Mouse (Mus musculus) liver, embryonic 16.5 days (tissue): ENCODE measurements around the gene Glt8d1. TPM values are rescaled to one million over a fixed set of nuclear protein-coding genes. Genes with fewer than 3 reads are reported as not detected.

Experiments
- ATAC-seq: fragments of 200-750 bp; cut with Nextera tagmentation; 2 replicates; pipeline ENCODE4 v1.8.0; 2017; ENCODE audit warnings: low read depth, mild to moderate bottlenecking, moderate number of reproducible peaks, moderate library complexity
- H3K27ac ChIP-seq: fragments of 300-500 bp; sonication (generic); 2 replicates; pipeline ENCODE4 v1.5.1; 2014; ENCODE audit warnings: mild to moderate bottlenecking, low read length
- H3K27me3 ChIP-seq: fragments of 300-500 bp; sonication (generic); 2 replicates; pipeline ENCODE4 v1.6.1; 2014; ENCODE audit warnings: low read depth, low read length, mixed read lengths; ENCODE audit not compliant: control insufficient read depth, insufficient read depth
- H3K36me3 ChIP-seq: fragments of 300-500 bp; sonication (generic); 2 replicates; pipeline ENCODE4 v1.6.1; 2014; ENCODE audit warnings: mild to moderate bottlenecking; ENCODE audit not compliant: control insufficient read depth, insufficient read depth
- H3K4me1 ChIP-seq: fragments of 300-500 bp; sonication (generic); 2 replicates; pipeline ENCODE4 v1.6.1; 2014; ENCODE audit warnings: low read depth, low read length, mixed read lengths; ENCODE audit not compliant: control insufficient read depth
- H3K4me2 ChIP-seq: fragments of 300-500 bp; sonication (generic); 2 replicates; pipeline ENCODE4 v1.6.1; 2014; ENCODE audit warnings: low read depth, low read length, mixed read lengths
- H3K4me3 ChIP-seq: fragments of 300-500 bp; sonication (generic); 2 replicates; pipeline ENCODE4 v1.5.1; 2014; ENCODE audit warnings: low read depth, mild to moderate bottlenecking, low read length
- H3K9ac ChIP-seq: fragments of 300-500 bp; sonication (generic); 2 replicates; pipeline ENCODE4 v1.6.1; 2014; ENCODE audit warnings: low read depth, low read length
- H3K9me3 ChIP-seq: fragments of 300-500 bp; sonication (generic); replicated peaks from 2 replicates; pipeline ENCODE4 v1.6.1; 2016; ENCODE audit warnings: low read length; ENCODE audit not compliant: control insufficient read depth
- WGBS: fragments of 180-500 bp; shearing (Covaris S2); extraction: QIAGEN DNeasy Blood & Tissue Kit; methylation state at CpG from one replicate; pipeline ENCODE4 v1.1.7; 2014; ENCODE audit not compliant: insufficient replicate concordance; 5-methylcytosine and 5-hydroxymethylcytosine counted together
- polyA plus RNA-seq: library from polyadenylated mRNA; unstranded; fragments of >200 nt; fragmentation: Nextera tagmentation; extraction: Ambion mirVana; gene quantifications from 2 replicates; pipeline ENCODE4 v1.2.1, GENCODE M21; 2015

Gene Glt8d1
- polyA plus RNA-seq, 1 experiment from 2014 or later = 16.0 TPM

GRCm38 (mm10) chr14:31025785-31026184 is 24.6 kb downstream of the Glt8d1 start:
- H3K36me3 ChIP-seq = peaks cover 45% of the 10 kb centered on the region

DNA sequence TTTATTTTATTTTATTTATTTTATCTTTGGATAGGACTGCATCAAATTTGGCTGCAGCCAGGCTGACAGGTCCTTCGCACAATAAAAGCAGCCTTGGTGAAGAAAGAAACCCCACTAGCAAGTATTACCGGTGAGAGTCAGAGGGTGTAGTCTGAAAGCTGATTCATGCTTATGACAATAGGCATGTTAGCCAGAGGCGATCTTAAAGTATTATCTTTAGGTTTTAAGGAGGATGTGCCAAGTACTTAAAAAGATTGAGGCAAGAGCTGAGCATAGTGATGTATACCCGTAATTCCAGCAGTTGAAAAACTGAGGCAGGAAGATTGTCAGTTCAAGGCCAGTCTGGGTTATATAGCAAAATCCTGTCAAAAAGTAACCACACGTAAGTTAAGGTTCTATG is 44.1 kb downstream of the Glt8d1 start:
- H3K4me3 ChIP-seq = no peak overlapping the region
- H3K36me3 ChIP-seq = peaks cover 31% of the 10 kb centered on the region
- H3K27me3 ChIP-seq = no peaks in the 10 kb centered on the region
- H3K4me1 ChIP-seq = peaks cover 13% of the 10 kb centered on the region
- H3K9me3 ChIP-seq = no peaks in the 10 kb centered on the region
- WGBS = 53% methylated on average over 5 of the region's 5 CpGs
- peak; percentile 55 for ATAC-seq
- H3K9ac ChIP-seq = no peak overlapping the region
- peak overlapping the region; percentile 87 for H3K27ac ChIP-seq
- H3K4me2 ChIP-seq = 0 out of 2 replicates have a peak overlapping the region, but pooled peaks have one; percentile 6

More at GRCm38 (mm10) chr14:31025785-31026184, 24.6 kb downstream of the Glt8d1 start:
- Histone ChIP-seq H3K27ac (no peak overlapping the region), H3K4me1 (peaks cover 9% of the 10 kb centered on the region), H3K9ac (no peak overlapping the region), H3K27me3 (no peaks in the 10 kb centered on the region), H3K4me3 (no peak overlapping the region), H3K4me2 (no peak overlapping the region), H3K9me3 (no peaks in the 10 kb centered on the region)
- WGBS = 70% methylated on average over 3 of the region's 3 CpGs
- no peak for ATAC-seq

DNA sequence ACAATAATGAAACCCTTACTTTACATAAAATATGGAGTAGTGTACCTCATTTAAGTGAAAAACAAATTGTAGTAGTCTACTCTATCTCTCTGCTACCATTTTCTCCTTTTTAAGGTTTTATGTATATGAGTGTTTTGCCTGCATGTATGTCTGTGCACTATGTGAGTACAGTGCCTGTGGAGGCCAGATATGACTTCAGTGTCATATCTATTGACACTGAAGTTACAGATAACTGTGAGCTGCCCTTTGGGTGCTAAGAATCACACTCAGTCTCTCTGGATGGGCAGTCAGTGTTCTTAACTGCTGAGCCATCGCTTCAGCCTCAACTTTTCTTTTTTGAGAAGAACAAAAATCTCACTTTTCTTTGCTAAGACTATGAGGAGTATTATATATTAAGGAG is 44.6 kb downstream of the Glt8d1 start:
- Histone ChIP-seq H3K4me2 (peak overlapping the region; percentile 26; the same call in 1 of the 2 replicates), H3K9ac (no peak overlapping the region), H3K27ac (peak overlapping the region; percentile 67), H3K4me3 (no peak overlapping the region), H3K36me3 (peaks cover 36% of the 10 kb centered on the region), H3K9me3 (no peaks in the 10 kb centered on the region), H3K27me3 (no peaks in the 10 kb centered on the region), H3K4me1 (peaks cover 13% of the 10 kb centered on the region)
- peak; percentile 100 for ATAC-seq
- 29% methylated on average over 1 of the region's 1 CpGs for WGBS

Other genes with a start within 250 kb of the Glt8d1 start
- 7.7 and 8.1 TPM in 2 replicates for gene Tmem110, start 175.8 kb upstream of the Glt8d1 start, polyA plus RNA-seq
- gene Mustn1, start 122.2 kb upstream of the Glt8d1 start, polyA plus RNA-seq = 1.7 and 2.3 TPM in 2 replicates
- 278 and 305 TPM in 2 replicates for gene Itih4, start 114.9 kb upstream of the Glt8d1 start, polyA plus RNA-seq
- gene Itih3, start 77.6 kb upstream of the Glt8d1 start, polyA plus RNA-seq = 687 and 781 TPM in 2 replicates
- 82.0 and 101 TPM in 2 replicates for gene Itih1, start 58.1 kb upstream of the Glt8d1 start, polyA plus RNA-seq
- gene Nek4, start 50.0 kb upstream of the Glt8d1 start, polyA plus RNA-seq = 3.6 TPM in 2 replicates
- gene Spcs1, start 272 bp downstream of the Glt8d1 start, polyA plus RNA-seq = 259 and 284 TPM in 2 replicates
- 50.6 and 52.9 TPM in 2 replicates for gene Pbrm1, start 17.7 kb downstream of the Glt8d1 start, polyA plus RNA-seq
- gene Gnl3, start 17.8 kb downstream of the Glt8d1 start, polyA plus RNA-seq = 54.8 and 60.1 TPM in 2 replicates
- 47.7 and 57.1 TPM in 2 replicates for gene Smim4, start 127.6 kb downstream of the Glt8d1 start, polyA plus RNA-seq
- gene Nt5dc2, start 129.7 kb downstream of the Glt8d1 start, polyA plus RNA-seq = 149 and 179 TPM in 2 replicates
- 25.8 and 32.2 TPM in 2 replicates for gene Stab1, start 167.2 kb downstream of the Glt8d1 start, polyA plus RNA-seq
- 80.6 and 93.1 TPM in 2 replicates for gene Tnnc1, start 206.9 kb downstream of the Glt8d1 start, polyA plus RNA-seq
- gene Nisch, start 215.5 kb downstream of the Glt8d1 start, polyA plus RNA-seq = 94.9 and 112 TPM in 2 replicates
- gene Sema3g, start 216.5 kb downstream of the Glt8d1 start, polyA plus RNA-seq = 0.04 TPM in 2 replicates
- gene Phf7, start 249.9 kb downstream of the Glt8d1 start, polyA plus RNA-seq = 6.1 and 6.3 TPM in 2 replicates